Mouse (Mus musculus) left cerebral cortex, adult 8-10 months (tissue): ENCODE data around the gene Mmp28. TPM values are rescaled to one million over a fixed set of nuclear protein-coding genes. Genes with fewer than 3 reads are reported as not detected.

Source experiments
- DNase-seq, 2 experiments: peaks; one replicate each; pipeline ENCODE4 v3.0.0; 2022; ENCODE audit warnings: low spot score in 2 of 2
- total RNA-seq, 4 experiments: library from RNA; stranded (reverse); gene quantifications; 2 replicates each; pipeline ENCODE4 v1.2.4; 2022

The Mmp28 gene
- total RNA-seq, 4 experiments from 2014 or later, result 3.7 to 5.0 (median 4.2) TPM

DNA sequence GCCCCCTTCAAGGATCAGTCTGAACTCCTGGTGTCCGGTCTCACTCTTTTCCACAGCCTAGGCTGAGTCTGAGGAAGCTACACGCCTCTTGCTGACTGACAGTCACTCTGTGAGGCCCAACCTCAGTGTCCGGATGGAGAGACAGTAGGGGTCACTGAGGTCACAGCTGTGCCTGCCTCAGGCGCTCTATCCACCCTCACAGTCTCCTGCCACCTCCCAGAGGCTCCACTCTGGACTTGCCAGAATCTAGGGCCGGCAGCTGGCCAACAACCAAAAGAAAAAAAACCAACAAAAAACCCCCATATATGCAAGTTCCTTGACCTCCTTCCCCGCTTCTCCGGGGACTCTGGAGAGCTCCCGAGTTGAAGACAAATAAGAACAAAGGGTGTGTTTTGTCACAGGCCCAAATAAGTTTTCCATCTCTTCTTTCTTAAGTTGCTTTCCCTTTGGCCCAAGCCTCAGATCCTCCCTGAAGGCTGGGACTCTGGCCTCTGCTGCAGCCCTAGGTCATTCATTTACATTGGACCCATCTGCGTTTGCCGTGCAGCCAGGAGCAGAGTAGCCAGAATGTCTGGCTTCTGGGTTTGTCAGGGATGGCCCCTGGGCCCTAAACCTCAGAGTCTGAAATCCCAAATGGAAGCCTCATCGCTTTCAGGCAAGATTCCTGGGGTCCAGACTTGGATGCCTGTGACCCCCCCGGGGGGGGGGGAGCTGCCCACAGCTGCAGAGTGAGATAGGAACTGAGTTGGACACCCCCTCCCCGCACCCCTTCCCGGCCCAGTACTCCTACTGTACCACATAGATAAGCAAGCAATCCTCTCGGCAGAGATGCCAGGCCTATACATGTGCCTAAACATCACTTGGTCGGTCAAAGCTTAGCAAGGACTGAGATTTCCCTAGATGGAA lies 14.6 kb downstream of the Mmp28 start:
- DNase-seq, result no peak

- no peak for DNase-seq
Measured at GRCm38 (mm10) chr11:83447612-83448011, 15.3 kb downstream of the Mmp28 start.

DNA sequence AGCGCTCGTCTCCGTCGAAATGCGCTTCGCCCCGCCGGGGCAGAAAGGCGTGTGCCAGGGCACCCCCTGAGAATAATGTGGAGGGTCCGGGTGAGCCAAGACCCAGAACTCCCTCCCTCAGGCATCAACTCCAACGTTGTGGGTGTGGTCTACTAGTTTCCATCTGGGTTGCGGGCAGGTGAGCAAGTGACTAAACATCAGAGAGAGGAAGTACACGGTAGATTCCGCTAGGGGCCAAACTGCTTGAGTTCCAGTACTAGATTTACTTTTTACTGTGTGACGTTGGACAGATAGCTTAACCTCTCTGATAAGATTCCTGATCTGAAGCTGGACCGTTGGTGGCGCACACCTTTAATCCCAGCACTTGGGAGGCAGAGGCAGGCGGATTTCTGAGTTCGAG lies 17.9 kb downstream of the Mmp28 start:
- no peak for DNase-seq

- DNase-seq, result no peak
Measured at GRCm38 (mm10) chr11:83443824-83444223, 19.0 kb downstream of the Mmp28 start.

- no peak for DNase-seq
Measured at GRCm38 (mm10) chr11:83442596-83443267, 20.1 kb downstream of the Mmp28 start.

DNA sequence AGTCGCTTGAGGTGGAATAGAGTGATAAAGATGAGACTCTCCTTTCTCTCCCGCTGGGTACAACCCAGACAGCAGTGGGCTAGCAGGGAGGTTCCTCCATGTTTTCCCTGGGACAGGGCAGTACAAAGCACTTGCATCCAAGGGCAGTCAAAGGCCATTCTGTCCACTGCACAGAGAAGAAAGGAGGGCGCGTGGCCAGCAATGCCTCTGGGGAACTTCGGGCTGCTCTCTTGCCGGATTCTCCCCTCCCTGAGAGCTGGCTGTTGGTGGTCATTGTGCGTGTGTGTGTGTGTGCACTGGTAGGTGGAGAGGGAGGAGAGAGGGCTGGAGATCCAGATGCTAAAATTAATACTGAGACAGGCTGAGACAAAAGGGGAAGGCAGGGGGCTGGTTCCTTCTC lies 21.6 kb downstream of the Mmp28 start:
- DNase-seq, result peak in 1 of 2 experiments; percentile 54

DNA sequence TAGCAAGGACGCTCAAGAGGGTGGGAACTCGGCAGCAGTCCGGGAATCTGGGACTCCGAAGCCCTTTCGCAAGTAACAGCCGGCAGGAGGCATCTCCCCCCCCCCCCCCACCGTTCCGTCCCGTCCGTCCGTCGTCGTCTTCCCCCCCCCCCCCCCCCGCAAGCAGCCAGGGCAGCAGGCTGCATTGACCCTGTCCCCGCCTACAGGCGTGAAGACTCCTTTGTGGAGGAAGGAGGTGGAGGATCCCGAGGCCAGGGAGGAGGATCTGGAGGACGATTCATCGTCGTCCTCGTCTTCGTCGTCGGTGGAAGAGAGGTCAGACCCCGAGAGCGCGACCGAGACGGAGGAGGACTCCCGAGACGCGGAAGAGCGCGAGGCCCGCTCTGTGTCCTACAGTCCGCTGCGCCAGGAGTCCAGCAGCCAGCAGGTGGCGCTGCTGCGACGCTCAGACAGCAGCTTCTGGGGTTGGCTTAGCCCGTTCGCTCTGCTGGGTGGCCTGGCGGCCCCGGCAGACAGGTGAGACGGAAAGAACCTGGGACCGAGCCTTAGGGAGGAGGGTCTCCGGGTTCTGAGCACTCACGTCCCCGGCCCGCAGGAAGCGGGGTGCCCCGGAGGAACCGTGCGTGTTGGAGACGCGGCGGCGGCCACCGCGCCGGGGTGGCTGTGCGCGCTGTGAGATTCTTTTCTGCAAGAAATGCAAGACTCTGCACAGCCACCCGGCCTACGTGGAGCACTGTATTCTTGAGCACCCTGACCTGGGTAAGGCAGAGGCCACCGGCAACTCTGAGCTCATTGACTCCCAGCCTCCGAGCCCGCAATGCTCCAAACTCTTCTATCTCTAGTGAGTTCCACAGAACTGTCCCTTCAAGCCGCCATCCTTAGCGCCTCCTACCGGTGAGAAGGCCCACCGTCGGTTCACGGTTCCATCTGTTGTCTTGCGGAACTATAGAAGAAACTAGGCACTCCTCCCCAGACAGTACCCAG lies 22.5 kb downstream of the Mmp28 start:
- peak; percentile 72 to 82 for DNase-seq

GRCm38 (mm10) chr11:83439426-83440060 lies 23.3 kb downstream of the Mmp28 start:
- no peak for DNase-seq

DNA sequence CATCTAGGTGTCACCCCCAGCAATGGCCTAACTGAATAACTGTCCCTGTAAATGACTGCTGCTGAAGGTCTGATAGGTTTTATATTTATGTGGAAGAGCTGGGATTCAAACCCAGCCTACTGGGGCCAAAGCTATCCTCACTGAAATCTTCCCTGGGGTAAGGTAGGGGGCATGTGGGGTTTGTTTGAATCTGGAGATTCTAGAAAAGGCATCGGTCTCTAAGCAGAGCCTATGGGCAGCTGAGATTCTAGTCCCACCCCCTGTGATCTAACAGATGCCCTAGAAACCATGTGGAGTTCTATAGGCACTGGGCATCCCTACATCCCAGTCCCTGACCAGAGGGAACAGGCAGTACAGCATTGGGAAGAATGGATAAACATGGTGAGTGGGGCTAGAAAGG lies 25.5 kb downstream of the Mmp28 start, which contains the start of gene 1700020L24Rik:
Gene 1700020L24Rik, plus strand, starts transcription at position 301 of the 400 bp plus-strand sequence.
- no peak for DNase-seq

DNA sequence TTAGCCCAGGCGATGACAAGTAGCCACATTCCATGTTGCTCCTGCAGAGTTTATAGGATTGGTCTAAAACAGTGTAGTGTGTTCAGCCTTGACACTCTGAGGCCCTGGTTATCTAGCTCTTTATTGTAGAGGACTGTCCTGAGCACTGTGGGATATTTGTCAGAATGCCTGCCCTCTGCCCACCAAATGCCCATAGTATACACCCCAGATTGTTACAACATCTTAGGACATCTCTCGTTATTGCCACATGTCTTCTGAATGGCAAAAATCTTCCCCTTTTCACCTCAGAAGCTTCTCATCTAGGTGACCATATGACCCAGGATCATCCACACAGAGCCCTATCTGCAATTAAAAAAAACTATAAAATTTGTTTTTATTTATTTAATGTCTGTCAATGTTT lies 30.3 kb downstream of the Mmp28 start:
- DNase-seq, result no peak

GRCm38 (mm10) chr11:83429355-83429754 lies 33.5 kb downstream of the Mmp28 start, which contains the start of gene Gas2l2:
Gene Gas2l2 (minus strand): TSS chr11:83429455.
- no peak for DNase-seq

DNA sequence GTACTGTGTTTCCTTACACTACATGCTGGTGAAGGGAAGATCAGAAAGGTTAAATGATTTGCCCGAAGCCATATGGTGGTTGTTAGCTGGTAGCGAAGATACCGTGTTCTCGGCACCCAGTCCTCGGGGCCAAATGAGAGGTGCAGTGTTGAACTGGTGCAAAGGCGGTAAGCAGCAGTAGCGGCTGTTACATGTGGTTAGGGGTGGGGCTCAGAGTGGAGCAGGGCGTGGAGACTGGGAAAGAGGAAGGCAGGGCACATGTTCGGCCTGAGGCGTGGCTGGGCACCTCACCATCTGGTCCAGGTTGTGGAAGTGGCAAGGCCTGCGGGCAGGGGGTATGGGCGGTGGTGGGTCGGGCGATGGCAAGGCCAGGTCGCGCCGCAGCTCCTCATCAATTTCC lies 35.9 kb downstream of the Mmp28 start:
- no peak for DNase-seq

GRCm38 (mm10) chr11:83424681-83425080 lies 38.2 kb downstream of the Mmp28 start:
- DNase-seq, result peak in 1 of 2 experiments; percentile 60

GRCm38 (mm10) chr11:83421305-83421704 lies 41.6 kb downstream of the Mmp28 start:
- DNase-seq, result no peak

- no peak for DNase-seq
Measured at GRCm38 (mm10) chr11:83420338-83420737, 42.5 kb downstream of the Mmp28 start.

- DNase-seq, result peak in 1 of 2 experiments; percentile 80
Measured at GRCm38 (mm10) chr11:83418566-83418965, 44.3 kb downstream of the Mmp28 start.

GRCm38 (mm10) chr11:83417708-83418107 lies 45.2 kb downstream of the Mmp28 start:
- DNase-seq, result peak in 1 of 2 experiments; percentile 45

- no peak for DNase-seq
Measured at GRCm38 (mm10) chr11:83417080-83417479, 45.8 kb downstream of the Mmp28 start.

DNA sequence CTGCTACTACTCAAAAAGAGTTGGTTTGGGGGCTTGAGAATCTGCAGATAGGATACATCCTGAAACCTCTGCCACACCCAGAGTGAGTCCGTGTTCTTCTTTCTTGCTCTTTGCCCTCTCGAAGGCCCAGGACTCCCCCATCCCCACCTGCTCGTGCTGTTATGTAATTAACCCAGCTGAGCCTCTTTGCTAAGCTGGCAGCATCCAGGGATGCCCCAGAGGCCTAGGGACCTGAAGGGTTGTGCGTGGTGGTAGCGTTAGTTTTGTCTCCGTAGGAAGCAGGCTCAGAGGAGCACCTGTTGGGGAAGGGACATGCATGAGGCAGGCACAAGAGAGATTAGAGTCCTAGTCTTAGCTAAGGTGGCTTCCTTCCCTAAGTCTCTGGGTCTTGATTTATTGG lies 52.4 kb downstream of the Mmp28 start:
- no peak for DNase-seq

GRCm38 (mm10) chr11:83409792-83410291 lies 53.0 kb downstream of the Mmp28 start:
- no peak for DNase-seq
